Mouse (Mus musculus): ENCODE measurements at regions not wholly inside any gene's neighbourhood (a gene's known extent, or its start where the extent isn't known, plus 50 kb on each side); places are given as distances from the start of the nearest gene placed in this dataset.
"Not testable (repeated sequence)": the region's sequence is repeated elsewhere in the genome, so short reads cannot be mapped to it uniquely, and the experiment has no call there.

GRCm38 (mm10) chr5:64588768-64589167, 214.4 kb upstream of the Klf3 start:
- DNase-seq = not testable (repeated sequence)

GRCm38 (mm10) chr5:64590036-64590435, 213.2 kb upstream of the Klf3 start:
- no peak for DNase-seq

GRCm38 (mm10) chr5:64590747-64591146, 212.4 kb upstream of the Klf3 start:
- DNase-seq = no peak

- DNase-seq = no peak
Measured at GRCm38 (mm10) chr5:64591792-64592191, 211.4 kb upstream of the Klf3 start.

GRCm38 (mm10) chr5:64595220-64595619, 208.0 kb upstream of the Klf3 start:
- no peak for DNase-seq

- DNase-seq = no peak
Measured at GRCm38 (mm10) chr5:64595751-64596344, 207.3 kb upstream of the Klf3 start.

- DNase-seq = no peak
Measured at GRCm38 (mm10) chr5:64597021-64597420, 206.2 kb upstream of the Klf3 start.

GRCm38 (mm10) chr5:64597451-64597850, 205.7 kb upstream of the Klf3 start:
- no peak for DNase-seq

GRCm38 (mm10) chr5:64598606-64599005, 204.6 kb upstream of the Klf3 start:
- no peak for DNase-seq

GRCm38 (mm10) chr5:64599015-64599414, 204.2 kb upstream of the Klf3 start:
- DNase-seq = no peak

- no peak for DNase-seq
Measured at GRCm38 (mm10) chr5:64599865-64600288, 203.3 kb upstream of the Klf3 start.

GRCm38 (mm10) chr5:64600392-64600791, 202.8 kb upstream of the Klf3 start:
- DNase-seq = no peak

- DNase-seq = no peak
Measured at GRCm38 (mm10) chr5:64600811-64601210, 202.4 kb upstream of the Klf3 start.

- DNase-seq = no peak
Measured at GRCm38 (mm10) chr5:64601285-64601684, 201.9 kb upstream of the Klf3 start.

- DNase-seq = no peak
Measured at GRCm38 (mm10) chr5:64601832-64602231, 201.4 kb upstream of the Klf3 start.

- DNase-seq = no peak
Measured at GRCm38 (mm10) chr5:64602356-64602936, 200.7 kb upstream of the Klf3 start.

GRCm38 (mm10) chr5:64602996-64603755, 200.0 kb upstream of the Klf3 start:
- DNase-seq = no peak

GRCm38 (mm10) chr5:64605171-64605570, 198.0 kb upstream of the Klf3 start:
- DNase-seq = no peak

- DNase-seq = no peak
Measured at GRCm38 (mm10) chr5:64605991-64606390, 197.2 kb upstream of the Klf3 start.

- DNase-seq = no peak
Measured at GRCm38 (mm10) chr5:64609378-64610087, 193.7 kb upstream of the Klf3 start.

- DNase-seq = no peak
Measured at GRCm38 (mm10) chr5:64610146-64610545, 193.0 kb upstream of the Klf3 start.

- DNase-seq = no peak
Measured at GRCm38 (mm10) chr5:64610562-64611405, 192.4 kb upstream of the Klf3 start.

GRCm38 (mm10) chr5:64612017-64612416, 191.2 kb upstream of the Klf3 start:
- DNase-seq = no peak

Data from cerebellum, adult 8-10 months (tissue).